Comparison of ENCODE assay signal across 30 mouse cellular contexts in genomic region chr1:93529801-93530200, GRCm38 (mm10). TPM values are rescaled to one million over a fixed set of nuclear protein-coding genes. Genes with fewer than 3 reads are reported as not detected.
DNase-seq lines count a peak whose midpoint lies in the region; ATAC-seq lines count a peak whose summit lies in the region.
"Had no signal": no experiment of that assay in that cellular context is flagged by ENCODE, and none has a peak within 500 bp of the region (broad histone marks: within the 10 kb centered on the region; RNA-seq: fewer than 3 reads in every experiment).

No protein-coding gene starts in this region.

- H3K9me3 ChIP-seq in intestine, embryonic 16.5 days (ENCODE audit: control insufficient read depth, low read length): no peaks in the 10 kb centered on the region
- H3K9me3 ChIP-seq: embryonic facial prominence, embryonic 13.5 days; forebrain, embryonic 12.5 days; hindbrain, embryonic 13.5 days; midbrain, embryonic 13.5 days had no signal

- no peak overlapping the region for H3K4me2 ChIP-seq in intestine, embryonic 16.5 days (ENCODE audit: low read depth, low read length)
- H3K4me2 ChIP-seq: embryonic facial prominence, embryonic 13.5 days; forebrain, embryonic 12.5 days; heart, embryonic 11.5 days; hindbrain, embryonic 13.5 days; midbrain, embryonic 13.5 days had no signal

- no peaks in the 10 kb centered on the region for H3K36me3 ChIP-seq in intestine, embryonic 16.5 days (ENCODE audit: control insufficient read depth, insufficient read depth, low read length)

- peaks cover 6% of the 10 kb centered on the region for H3K4me1 ChIP-seq in intestine, embryonic 16.5 days (ENCODE audit: control insufficient read depth, insufficient read depth, low read length)
- H3K4me1 ChIP-seq: forebrain, embryonic 12.5 days; hindbrain, embryonic 13.5 days; midbrain, embryonic 13.5 days had no signal

- 71% methylated on average over 6 of the region's 6 CpGs for WGBS in intestine, embryonic 16.5 days

- H3K27me3 ChIP-seq in intestine, embryonic 16.5 days (replicated peaks; ENCODE audit: control insufficient read depth, insufficient read depth, low read length): no peaks in the 10 kb centered on the region
- H3K27me3 ChIP-seq: CH12.LX; embryonic facial prominence, embryonic 13.5 days; forebrain, embryonic 12.5 days; hindbrain, embryonic 13.5 days; midbrain, embryonic 13.5 days had no signal

- no peak overlapping the region for H3K4me3 ChIP-seq in intestine, embryonic 16.5 days (ENCODE audit: low read length)
- H3K4me3 ChIP-seq: embryonic facial prominence, embryonic 13.5 days; erythroblast, embryonic 14.5 days; forebrain, embryonic 12.5 days; hindbrain, embryonic 13.5 days; midbrain, embryonic 13.5 days had no signal

- peak; percentile 32 to 41 for DNase-seq in adrenal gland, postnatal 36 days
- no peak for DNase-seq in adrenal gland, postnatal 10 days
- peak; percentile 72 for DNase-seq in NIH3T3 (ENCODE audit: low read depth)
- no peak for DNase-seq in right cerebral cortex, postnatal 14 days
- DNase-seq in layer of hippocampus, postnatal 25 days (ENCODE audit: extremely low spot score in 1 of 2, low spot score in 1 of 2): no peak
- no peak for DNase-seq in thymus, postnatal 14 days
- DNase-seq: cerebellum, adult 18-20 months; cerebellum, postnatal 10 days; gastrocnemius, postnatal 14 days; heart, postnatal 36 days; kidney, adult 8-10 months; kidney, postnatal 4 days; layer of hippocampus, postnatal 36 days; left cerebral cortex, postnatal 4 days; lung, adult 2 months; lung, postnatal 10 days; spleen, adult 18-20 months; thymus, adult 2 months; thymus, postnatal 4 days had no signal

- 0 out of 2 replicates have a peak overlapping the region, but pooled peaks have one; percentile 9 for H3K27ac ChIP-seq in intestine, embryonic 16.5 days (ENCODE audit: low read length)
- H3K27ac ChIP-seq: embryonic facial prominence, embryonic 13.5 days; forebrain, embryonic 12.5 days; hindbrain, embryonic 13.5 days; kidney, postnatal 0 days; liver, embryonic 14.5 days; macrophage; midbrain, embryonic 13.5 days had no signal

- peak; percentile 86 for ATAC-seq in intestine, embryonic 16.5 days
- ATAC-seq: midbrain, embryonic 13.5 days had no signal

- no peak overlapping the region for H3K9ac ChIP-seq in intestine, embryonic 16.5 days (ENCODE audit: low read depth, low read length)
- H3K9ac ChIP-seq: embryonic facial prominence, embryonic 13.5 days; forebrain, embryonic 12.5 days; hindbrain, embryonic 13.5 days; liver, embryonic 14.5 days; midbrain, embryonic 13.5 days had no signal

RNA-seq across cellular contexts. Expression of gene Farp2, which starts 17.9 kb away (rescaled TPM):
- 10 to 100 TPM; 19.1 to 23.5 TPM for total RNA-seq in adrenal gland, postnatal 36 days (2021)
- total RNA-seq in adrenal gland, postnatal 10 days (2021): 10 to 100 TPM; 17.7 to 20.1 TPM
- 5.1 and 6.7 TPM in 2 replicates for polyA plus RNA-seq in intestine, embryonic 16.5 days (2015; fragmentation: Nextera tagmentation; extraction: Ambion mirVana)
- total RNA-seq in layer of hippocampus, postnatal 25 days (2021): 10 to 100 TPM; 11.0 to 12.9 TPM
- polyA plus RNA-seq: erythroblast, embryonic 14.5 days had no signal

RNA-seq across cellular contexts. Expression of gene Hdlbp, which starts 51.2 kb away (rescaled TPM):
- 100 to 1,000 TPM; 374 to 400 TPM for total RNA-seq in adrenal gland, postnatal 36 days (2021)
- total RNA-seq in adrenal gland, postnatal 10 days (2021): 100 to 1,000 TPM; 310 to 325 TPM
- 146 and 159 TPM in 2 replicates for polyA plus RNA-seq in intestine, embryonic 16.5 days (2015; fragmentation: Nextera tagmentation; extraction: Ambion mirVana)
- total RNA-seq in layer of hippocampus, postnatal 25 days (2021): 100 to 1,000 TPM; 151 to 158 TPM

Comparison
In these comparisons a context has a peak if more than half of its experiments do, and no peak if none do; other contexts are left out.
1. DNase-seq: peak in adrenal gland, postnatal 36 days (2 of 2) and NIH3T3 (single experiment); none in adrenal gland, postnatal 10 days (single experiment), right cerebral cortex, postnatal 14 days (single experiment), layer of hippocampus, postnatal 25 days (0 of 2) and thymus, postnatal 14 days (single experiment).